Mouse (Mus musculus): ENCODE measurements at regions not wholly inside any gene's neighbourhood (a gene's known extent, or its start where the extent isn't known, plus 50 kb on each side); places are given as distances from the start of the nearest gene placed in this dataset.

GRCm38 (mm10) chr17:94553400-94553799 is 196.4 kb downstream of the Mettl4 start:
- in situ Hi-C loops (cut with MboI; ENCODE audit: unreplicated experiment in 2 of 2): loop anchor here (5.0 to 10.0 kb wide), 2 partner anchors 789 to 791 kb away; no protein-coding TSS in a partner anchor

GRCm38 (mm10) chr17:94528765-94529164 is 221.1 kb downstream of the Mettl4 start:
- in situ Hi-C loops (cut with MboI; ENCODE audit: unreplicated experiment in 2 of 2): no loop called here

Measured in v-Abl transformed pro-B cells (cell line).